Mouse (Mus musculus) hindbrain, embryonic 11.5 days (tissue): ENCODE measurements around the gene Rnf215. TPM values are rescaled to one million over a fixed set of nuclear protein-coding genes. Genes with fewer than 3 reads are reported as not detected.

Source experiments
- ATAC-seq: fragments of 200-750 bp; cut with Nextera tagmentation; 2 replicates; pipeline ENCODE4 v1.8.0; 2017; ENCODE audit warnings: mild to moderate bottlenecking, moderate TSS enrichment, moderate library complexity; ENCODE audit not compliant: low FRiP score
- DNase-seq: peaks from one replicate; pipeline ENCODE4 v3.0.0-alpha.2; 2015; ENCODE audit warnings: low spot score
- H3K27ac ChIP-seq: fragments of 300-500 bp; sonication (generic); 2 replicates; pipeline ENCODE4 v1.5.1; 2014; ENCODE audit warnings: mild to moderate bottlenecking, low read depth, low read length
- H3K27me3 ChIP-seq: fragments of 300-500 bp; sonication (generic); 2 replicates; pipeline ENCODE4 v1.6.1; 2014; ENCODE audit warnings: mild to moderate bottlenecking, low read length, moderate library complexity, mixed read lengths; ENCODE audit not compliant: control insufficient read depth, insufficient read depth
- H3K36me3 ChIP-seq: fragments of 300-500 bp; sonication (generic); 2 replicates; pipeline ENCODE4 v1.6.1; 2014; ENCODE audit warnings: mild to moderate bottlenecking, low read length, moderate library complexity, mixed read lengths; ENCODE audit not compliant: control insufficient read depth, insufficient read depth
- H3K4me1 ChIP-seq: fragments of 300-500 bp; sonication (generic); replicated peaks from 2 replicates; pipeline ENCODE4 v1.6.1; 2014; ENCODE audit warnings: low read length, mixed read lengths; ENCODE audit not compliant: control insufficient read depth, insufficient read depth
- H3K4me2 ChIP-seq: fragments of 300-500 bp; sonication (generic); replicated peaks from 2 replicates; pipeline ENCODE4 v1.6.1; 2014; ENCODE audit warnings: mild to moderate bottlenecking, low read depth, low read length
- H3K4me3 ChIP-seq: fragments of 300-500 bp; sonication (generic); 2 replicates; pipeline ENCODE4 v1.5.1; 2014; ENCODE audit warnings: low read depth, low read length
- H3K9ac ChIP-seq: fragments of 300-500 bp; sonication (generic); 2 replicates; pipeline ENCODE4 v1.6.1; 2014; ENCODE audit warnings: low read depth, low read length
- H3K9me3 ChIP-seq: fragments of 300-500 bp; sonication (generic); 2 replicates; pipeline ENCODE4 v1.6.1; 2016; ENCODE audit warnings: low read length; ENCODE audit not compliant: control insufficient read depth
- WGBS: fragments of 180-500 bp; shearing (Covaris S2); extraction: QIAGEN DNeasy Blood & Tissue Kit; methylation state at CpG from one replicate; pipeline ENCODE4 v1.1.7; 2014; 5-methylcytosine and 5-hydroxymethylcytosine counted together
- polyA plus RNA-seq: library from polyadenylated mRNA; unstranded; fragments of >200 nt; fragmentation: Nextera tagmentation; extraction: Ambion mirVana; gene quantifications from 2 replicates; pipeline ENCODE4 v1.2.1, GENCODE M21; 2014

The Rnf215 gene
- polyA plus RNA-seq, 1 experiment from 2014 or later: 31.8 TPM

DNA sequence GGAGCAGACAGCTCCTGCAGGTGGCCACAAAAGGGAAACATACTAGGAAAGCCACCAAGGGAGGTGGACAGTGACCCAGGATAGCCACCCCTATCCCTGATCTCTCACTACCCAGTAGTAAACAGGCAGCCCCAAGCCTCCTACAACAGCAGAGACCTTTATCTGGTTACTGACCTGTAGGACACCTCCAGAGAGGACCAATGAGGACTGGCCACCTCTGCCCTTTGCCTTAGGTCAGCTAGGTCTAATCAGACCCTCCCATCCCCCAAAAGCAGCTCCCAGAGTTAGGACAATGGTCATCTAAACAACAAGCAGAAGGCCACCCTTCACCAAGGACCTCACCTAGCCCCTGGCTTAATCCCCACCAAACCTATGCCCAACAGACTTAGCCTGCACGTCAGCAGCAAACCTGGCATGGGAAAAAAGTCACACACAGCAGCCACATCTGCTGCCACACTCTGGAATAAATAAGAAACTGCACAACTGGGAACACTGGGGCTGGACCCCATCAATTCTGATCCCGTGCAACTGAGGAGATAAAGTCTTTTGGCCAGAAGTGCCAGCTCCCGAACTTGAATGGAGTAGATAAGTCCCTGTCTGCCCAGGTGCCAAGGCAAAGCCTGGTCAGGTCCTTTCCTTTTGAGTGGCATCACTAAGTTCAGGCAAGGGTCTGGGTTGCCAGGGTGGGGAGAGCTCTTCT lies 17.5 kb upstream of the Rnf215 start:
- no peak for DNase-seq

DNA sequence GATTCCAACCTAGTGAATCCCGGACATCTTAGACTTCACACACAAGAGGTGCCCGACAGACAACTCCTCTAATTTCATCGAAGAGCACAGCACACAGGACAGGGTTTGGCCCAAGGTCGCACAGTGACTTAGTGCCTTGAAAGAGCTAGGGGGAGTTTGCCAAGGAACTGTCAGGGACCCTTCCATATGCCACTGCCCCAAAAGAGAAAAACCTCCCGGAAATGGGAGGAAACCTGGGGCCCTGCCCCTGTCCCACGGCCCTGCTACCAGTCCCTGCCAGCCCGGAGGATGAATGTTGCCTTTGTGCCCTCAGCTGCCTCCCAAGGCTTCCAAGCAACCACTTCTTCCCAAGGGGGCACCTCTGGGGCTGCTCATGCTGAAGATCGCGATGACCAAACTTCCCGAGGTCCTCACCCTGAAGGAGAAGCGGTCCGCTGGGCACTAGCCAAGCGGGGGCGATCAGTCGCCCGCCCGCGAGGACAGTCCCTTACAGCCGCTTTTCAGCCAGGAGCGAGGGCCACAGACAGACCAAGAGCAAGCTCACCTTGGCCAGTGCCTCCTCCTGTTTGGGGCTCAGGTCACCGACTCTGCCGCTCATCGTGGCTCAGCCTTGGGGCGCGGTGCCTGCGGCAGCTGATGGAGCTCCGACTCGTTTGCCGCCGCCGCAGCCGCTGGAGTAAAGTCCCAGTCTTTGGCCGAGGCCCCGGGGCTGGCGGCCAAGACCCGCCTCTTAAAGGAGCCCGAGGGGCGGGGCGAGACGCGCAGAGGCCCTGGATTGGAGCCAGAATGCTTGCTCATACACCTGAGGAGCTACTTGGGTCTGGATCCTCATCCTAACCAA lies 16.7 kb upstream of the Rnf215 start:
- ATAC-seq: peak; percentile 70
- H3K9me3 ChIP-seq: no peaks in the 10 kb centered on the region
- 3% methylated on average over 41 of the region's 41 CpGs for WGBS
- H3K36me3 ChIP-seq: no peaks in the 10 kb centered on the region
- peak; percentile 81 for DNase-seq
- peaks cover 7% of the 10 kb centered on the region for H3K27me3 ChIP-seq
- H3K4me3 ChIP-seq: peak overlapping the region; percentile 62
- H3K27ac ChIP-seq: no peak overlapping the region
- peak overlapping the region; percentile 81 for H3K9ac ChIP-seq
- peak overlapping the region; percentile 85 for H3K4me2 ChIP-seq
- 0 out of 2 replicates have a peak, but pooled peaks cover 3% of the 10 kb centered on the region for H3K4me1 ChIP-seq

More for the DNA sequence above, 17.5 kb upstream of the Rnf215 start:
- Histone ChIP-seq H3K36me3 (no peaks in the 10 kb centered on the region), H3K9me3 (no peaks in the 10 kb centered on the region), H3K9ac (no peak overlapping the region; the same call in 1 of the 2 replicates), H3K4me2 (peak overlapping the region; percentile 85), H3K27me3 (peaks cover 7% of the 10 kb centered on the region), H3K4me1 (0 out of 2 replicates have a peak, but pooled peaks cover 3% of the 10 kb centered on the region), H3K27ac (no peak overlapping the region), H3K4me3 (peak overlapping the region; percentile 62; the same call in 1 of the 2 replicates)
- WGBS: 39% methylated on average over 3 of the region's 3 CpGs
- ATAC-seq: peak; percentile 9; the same call in 1 of the 2 replicates

DNA sequence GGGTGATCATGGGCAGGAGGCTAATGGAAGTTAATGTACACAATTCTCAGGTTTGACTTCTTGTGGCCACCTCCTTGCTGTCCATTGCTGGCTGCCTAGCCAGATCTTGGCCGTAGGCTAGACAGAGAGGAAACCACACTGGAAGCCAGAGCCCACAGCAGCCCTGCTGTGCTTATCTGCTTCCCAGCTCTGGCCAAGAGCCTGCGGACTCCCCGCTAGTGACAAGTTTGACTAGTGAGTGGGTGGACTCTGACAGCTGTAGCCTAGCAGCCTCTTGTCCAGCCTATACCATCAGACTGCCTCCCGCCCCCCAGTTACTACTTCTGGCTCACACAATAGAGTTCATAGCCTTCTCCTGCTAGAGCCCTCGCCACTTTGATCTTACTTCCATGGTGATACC lies 15.4 kb upstream of the Rnf215 start:
- Histone ChIP-seq H3K4me2 (no peak overlapping the region), H3K9ac (no peak overlapping the region), H3K27ac (no peak overlapping the region), H3K4me3 (no peak overlapping the region), H3K9me3 (no peaks in the 10 kb centered on the region), H3K36me3 (no peaks in the 10 kb centered on the region), H3K4me1 (0 out of 2 replicates have a peak, but pooled peaks cover 3% of the 10 kb centered on the region), H3K27me3 (peaks cover 7% of the 10 kb centered on the region)
- ATAC-seq (no peak), DNase-seq (no peak)
- 77% methylated on average over 5 of the region's 5 CpGs for WGBS

DNA sequence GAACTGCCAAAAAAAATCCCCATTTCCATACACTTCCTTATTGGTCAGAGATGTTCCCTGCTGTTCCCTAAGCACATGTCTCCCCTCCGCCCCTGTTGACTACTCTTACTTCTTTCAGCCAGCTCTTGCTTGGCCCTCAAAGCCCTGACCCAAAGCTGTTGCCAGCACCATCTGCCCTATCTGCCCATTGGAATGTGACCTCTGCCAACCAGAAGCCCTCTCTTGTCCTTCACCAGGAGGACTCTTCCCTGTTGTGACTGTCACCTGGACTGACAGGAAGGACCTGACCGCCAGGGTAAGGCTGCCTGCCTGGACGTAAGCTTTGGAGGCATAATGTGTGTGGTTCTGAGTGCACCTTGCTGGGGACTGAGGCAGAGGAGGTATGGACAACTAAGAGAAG lies 13.3 kb upstream of the Rnf215 start:
- ATAC-seq: no peak
- WGBS: 69% methylated on average over 3 of the region's 3 CpGs
- H3K36me3 ChIP-seq: no peaks in the 10 kb centered on the region
- no peak for DNase-seq
- 0 out of 2 replicates have a peak, but pooled peaks cover 3% of the 10 kb centered on the region for H3K4me1 ChIP-seq
- H3K9me3 ChIP-seq: no peaks in the 10 kb centered on the region
- H3K9ac ChIP-seq: no peak overlapping the region
- no peak overlapping the region for H3K4me2 ChIP-seq
- H3K4me3 ChIP-seq: no peak overlapping the region
- H3K27ac ChIP-seq: no peak overlapping the region
- H3K27me3 ChIP-seq: peaks cover 7% of the 10 kb centered on the region

DNA sequence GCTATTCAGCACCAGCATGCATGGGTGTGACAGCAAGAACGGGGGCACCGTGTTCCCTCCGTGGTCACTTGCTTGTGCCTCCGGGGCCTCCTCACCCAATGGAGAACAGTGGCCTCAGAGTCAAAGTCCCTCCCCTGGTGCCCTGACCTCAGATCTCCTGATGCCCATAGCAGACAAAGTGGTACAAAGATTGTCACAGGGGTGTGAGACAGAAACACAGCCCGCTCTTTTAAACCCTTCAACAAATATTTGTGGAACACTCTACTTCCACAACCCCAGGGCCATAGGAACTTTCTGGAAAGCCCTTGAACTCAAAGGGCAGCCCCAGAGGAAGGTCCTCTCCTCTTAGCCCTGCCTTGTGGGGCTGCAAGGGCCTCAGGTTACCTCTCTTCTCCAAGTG lies 12.8 kb upstream of the Rnf215 start:
- WGBS: 80% methylated on average over 5 of the region's 5 CpGs
- Histone ChIP-seq H3K27me3 (peaks cover 6% of the 10 kb centered on the region), H3K4me1 (0 out of 2 replicates have a peak, but pooled peaks cover 3% of the 10 kb centered on the region), H3K9ac (no peak overlapping the region), H3K36me3 (no peaks in the 10 kb centered on the region), H3K4me3 (no peak overlapping the region), H3K4me2 (no peak overlapping the region), H3K9me3 (no peaks in the 10 kb centered on the region), H3K27ac (no peak overlapping the region)
- DNase-seq (no peak), ATAC-seq (no peak)

DNA sequence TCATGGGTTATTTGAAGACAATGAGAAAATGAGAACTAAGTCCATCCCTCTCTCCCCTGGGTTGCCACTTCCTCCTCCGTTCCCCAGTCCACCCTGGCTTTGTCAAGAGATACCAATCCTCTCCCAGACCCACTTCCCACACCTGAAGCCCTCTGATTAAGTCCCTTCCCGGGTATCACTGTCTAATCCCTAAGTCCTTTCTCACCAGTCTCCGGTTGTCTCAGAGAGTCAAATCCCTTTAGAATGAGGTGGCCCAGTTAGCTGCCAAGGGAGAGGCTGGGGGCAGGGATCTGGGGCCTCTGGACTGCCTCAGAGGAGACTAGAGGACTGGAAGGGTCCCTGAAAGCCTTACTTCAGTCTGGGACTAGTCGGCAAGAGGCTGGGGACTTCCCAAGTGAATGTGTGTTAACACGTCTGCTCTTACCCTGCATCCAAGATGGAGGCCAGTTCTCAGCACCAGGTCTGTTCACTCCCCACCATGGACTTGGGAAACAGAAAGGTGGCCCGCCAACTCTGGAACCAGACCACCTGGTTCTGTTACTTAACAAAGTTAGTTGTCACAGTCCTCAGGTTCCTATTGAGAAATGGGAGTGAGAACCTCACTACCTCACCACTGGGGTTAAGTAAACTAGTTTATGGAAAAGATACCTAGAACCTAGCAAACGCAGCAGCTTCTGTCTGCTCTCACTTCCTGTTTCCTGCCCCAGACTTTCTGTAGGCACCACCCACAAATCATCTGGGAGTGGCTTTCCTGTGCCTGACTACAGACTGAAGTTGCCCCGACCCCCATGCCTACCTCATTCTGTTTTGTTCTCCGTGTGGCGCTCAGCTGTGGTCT lies 12.0 kb upstream of the Rnf215 start, which contains the start of gene Sec14l2:
Gene Sec14l2, minus strand, starts transcription at position 674 of the 838 bp plus-strand sequence.
- Histone ChIP-seq H3K27me3 (peaks cover 6% of the 10 kb centered on the region), H3K4me3 (no peak within 1 kb of the TSS), H3K27ac (no peak within 1 kb of the TSS), H3K9me3 (no peaks in the 10 kb centered on the region), H3K36me3 (no peaks in the 10 kb centered on the region), H3K4me1 (0 out of 2 replicates have a peak, but pooled peaks cover 3% of the 10 kb centered on the region), H3K9ac (no peak within 1 kb of the TSS), H3K4me2 (no peak within 1 kb of the TSS)
- DNase-seq (no peak), ATAC-seq (no peak)
- WGBS: 82% methylated on average over 10 of the region's 10 CpGs

DNA sequence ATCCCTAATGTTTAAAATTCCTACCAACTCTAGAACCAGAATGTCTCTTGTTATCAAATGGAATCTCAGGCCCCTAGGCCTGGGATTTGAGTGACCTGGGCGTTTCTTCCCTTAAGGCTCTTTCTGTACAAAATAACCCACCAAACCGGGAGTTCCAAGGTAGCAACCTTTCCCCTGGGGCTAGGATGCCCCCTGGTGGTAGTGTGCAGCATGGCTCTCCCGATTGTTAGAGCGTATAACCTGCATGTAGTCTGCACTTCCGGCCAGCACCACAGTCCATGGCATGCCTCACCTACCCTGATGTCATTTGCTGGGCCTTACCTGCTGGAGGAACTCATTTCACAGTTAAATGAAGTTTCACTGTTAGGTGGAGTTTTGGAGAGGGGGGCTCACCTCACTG lies 11.1 kb upstream of the Rnf215 start:
- Histone ChIP-seq H3K27ac (no peak overlapping the region), H3K9ac (no peak overlapping the region), H3K9me3 (no peaks in the 10 kb centered on the region), H3K4me1 (no peaks in the 10 kb centered on the region), H3K27me3 (peaks cover 3% of the 10 kb centered on the region), H3K4me2 (no peak overlapping the region), H3K36me3 (no peaks in the 10 kb centered on the region), H3K4me3 (no peak overlapping the region)
- WGBS: 67% methylated on average over 5 of the region's 5 CpGs
- ATAC-seq: no peak
- peak; percentile 47 for DNase-seq

DNA sequence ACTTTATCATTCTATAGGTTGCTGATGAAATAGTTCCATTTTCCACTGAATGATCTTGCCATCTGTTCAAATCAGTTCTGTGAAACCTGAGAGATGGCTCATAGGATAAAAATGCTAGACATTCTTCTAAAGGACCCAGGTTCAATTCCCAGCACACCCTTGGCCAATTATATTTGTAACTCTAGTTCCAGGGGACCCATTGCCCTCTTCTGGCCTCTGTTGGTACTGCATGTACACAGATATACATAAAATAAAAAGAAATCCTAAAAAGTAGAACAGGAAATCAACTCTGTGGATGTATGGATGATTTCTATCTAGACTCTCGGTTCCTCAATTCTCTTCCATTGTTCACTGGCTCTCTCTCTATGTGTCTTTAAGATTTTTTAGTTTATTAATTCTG lies 7.9 kb upstream of the Rnf215 start:
- H3K4me2 ChIP-seq: no peak overlapping the region
- H3K9me3 ChIP-seq: no peaks in the 10 kb centered on the region
- H3K9ac ChIP-seq: no peak overlapping the region
- 91% methylated on average over 1 of the region's 1 CpGs for WGBS
- ATAC-seq: no peak
- H3K36me3 ChIP-seq: no peaks in the 10 kb centered on the region
- DNase-seq: no peak
- H3K4me1 ChIP-seq: no peaks in the 10 kb centered on the region
- H3K27me3 ChIP-seq: no peaks in the 10 kb centered on the region
- H3K27ac ChIP-seq: no peak overlapping the region
- H3K4me3 ChIP-seq: no peak overlapping the region
